Mouse (Mus musculus) kidney, embryonic 15.5 days (tissue): ENCODE results near the gene Foxl1. TPM values are rescaled to one million over a fixed set of nuclear protein-coding genes. Genes with fewer than 3 reads are reported as not detected.

Source experiments
- ATAC-seq: fragments of 200-750 bp; cut with Nextera tagmentation; replicated peaks from 2 replicates; pipeline ENCODE4 v1.8.0; 2017; ENCODE audit warnings: moderate TSS enrichment; ENCODE audit not compliant: low FRiP score
- H3K27ac ChIP-seq: fragments of 300-500 bp; sonication (generic); 2 replicates; pipeline ENCODE4 v1.5.1; 2015; ENCODE audit warnings: mild to moderate bottlenecking, inconsistent platforms
- H3K27me3 ChIP-seq: fragments of 300-500 bp; sonication (generic); 2 replicates; pipeline ENCODE4 v1.6.1; 2015; ENCODE audit warnings: inconsistent platforms
- H3K36me3 ChIP-seq: fragments of 300-500 bp; sonication (generic); 2 replicates; pipeline ENCODE4 v1.6.1; 2015; ENCODE audit warnings: inconsistent platforms
- H3K4me1 ChIP-seq: fragments of 300-500 bp; sonication (generic); 2 replicates; pipeline ENCODE4 v1.6.1; 2015; ENCODE audit warnings: inconsistent platforms
- H3K4me2 ChIP-seq: fragments of 300-500 bp; sonication (generic); 2 replicates; pipeline ENCODE4 v1.6.1; 2015; ENCODE audit warnings: moderate library complexity, mild to moderate bottlenecking, inconsistent platforms
- H3K4me3 ChIP-seq: fragments of 300-500 bp; sonication (generic); replicated peaks from 2 replicates; pipeline ENCODE4 v1.5.1; 2015; ENCODE audit warnings: mild to moderate bottlenecking, inconsistent platforms
- H3K9ac ChIP-seq: fragments of 300-500 bp; sonication (generic); 2 replicates; pipeline ENCODE4 v1.6.1; 2015; ENCODE audit warnings: mild to moderate bottlenecking, inconsistent platforms
- H3K9me3 ChIP-seq: fragments of 300-500 bp; sonication (generic); replicated peaks from 2 replicates; pipeline ENCODE4 v1.6.1; 2016; ENCODE audit warnings: inconsistent platforms
- WGBS: fragments of 180-500 bp; shearing (Covaris S2); methylation state at CpG from one replicate; pipeline ENCODE4 v1.1.7; 2015; ENCODE audit warnings: mixed read lengths; 5-methylcytosine and 5-hydroxymethylcytosine counted together
- microRNA-seq: library from miRNA; unstranded; fragments of <30 nt; microRNA quantifications from one replicate; pipeline ENCODE4, GENCODE M21; 2016
- polyA plus RNA-seq: library from polyadenylated mRNA; unstranded; fragments of >200 nt; fragmentation: Nextera tagmentation; extraction: Ambion mirVana; gene quantifications from 2 replicates; pipeline ENCODE4 v1.2.1, GENCODE M21; 2015

Foxl1 gene
- polyA plus RNA-seq, 1 experiment from 2014 or later = 6.7 TPM

DNA sequence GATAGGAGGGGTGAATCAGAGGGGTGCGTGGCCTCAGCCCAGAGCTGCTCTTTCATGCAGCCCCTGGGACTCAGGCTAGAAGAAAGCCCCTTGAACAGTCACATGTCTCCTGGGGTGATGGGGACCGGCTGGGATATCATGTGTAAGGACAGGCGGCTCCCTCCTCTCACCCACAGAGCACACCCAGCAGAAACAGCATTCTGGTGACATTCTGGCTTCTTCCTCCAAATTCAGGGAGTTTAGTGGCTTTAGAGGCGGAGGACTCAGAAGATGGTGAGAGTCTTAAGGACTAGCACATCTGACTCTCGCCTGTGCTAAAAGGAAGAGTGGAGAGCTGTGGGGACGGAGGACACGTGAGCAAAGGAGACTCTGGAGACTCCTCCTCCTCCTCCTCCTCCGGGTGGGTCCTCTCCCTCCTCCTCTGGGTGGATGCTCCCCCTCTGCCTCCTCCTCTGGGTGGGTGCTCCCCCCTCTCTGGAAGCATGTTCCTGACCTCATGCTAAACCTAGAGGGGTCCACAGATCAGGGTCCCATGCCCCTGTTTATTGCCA is 47.9 kb downstream of the Foxl1 start:
- WGBS = 53% methylated on average over 8 of the region's 8 CpGs
- H3K9me3 ChIP-seq = no peaks in the 10 kb centered on the region

DNA sequence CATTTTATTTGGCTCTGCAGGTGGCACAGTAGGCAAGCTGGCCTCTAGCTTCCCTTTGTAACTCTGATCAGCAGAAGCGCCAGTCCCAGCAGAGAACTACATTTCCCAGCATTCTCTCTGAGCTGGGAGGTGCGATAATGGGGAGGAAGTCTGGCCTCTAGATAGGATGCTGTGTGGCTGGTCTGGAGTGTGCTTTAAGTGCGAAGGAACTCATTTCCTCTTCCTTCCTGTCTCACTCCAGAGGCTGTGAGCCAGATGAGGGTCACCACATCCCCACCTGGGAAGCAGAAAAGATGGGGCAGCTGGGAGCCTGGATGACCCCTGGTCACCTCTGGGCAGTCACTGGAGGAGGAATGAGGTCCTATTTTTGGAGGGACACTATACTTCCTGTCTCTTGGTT is 48.6 kb downstream of the Foxl1 start:
- Histone ChIP-seq H3K4me1 (peaks cover 73% of the 10 kb centered on the region), H3K4me3 (no peak overlapping the region), H3K9me3 (no peaks in the 10 kb centered on the region), H3K27ac (peak overlapping the region; percentile 83), H3K27me3 (peaks cover 3% of the 10 kb centered on the region; the same call in 1 of the 2 replicates), H3K9ac (no peak overlapping the region), H3K36me3 (no peaks in the 10 kb centered on the region), H3K4me2 (no peak overlapping the region)
- WGBS = 22% methylated on average over 3 of the region's 3 CpGs
- ATAC-seq = peak; percentile 5; the same call in 1 of the 2 replicates

More for the DNA sequence above, 47.9 kb downstream of the Foxl1 start:
- Histone ChIP-seq H3K27ac (peak overlapping the region; percentile 83), H3K27me3 (peaks cover 3% of the 10 kb centered on the region; the same call in 1 of the 2 replicates), H3K36me3 (no peaks in the 10 kb centered on the region), H3K9ac (no peak overlapping the region), H3K4me3 (no peak overlapping the region), H3K4me1 (peaks cover 73% of the 10 kb centered on the region), H3K4me2 (peak overlapping the region; percentile 31)
- peak; percentile 40 for ATAC-seq

Small RNA genes within 50 kb of the gene (microRNA-seq; reads per million reads assigned to microRNA genes)
- gene Gm27530 = not detected

Other genes starting within 250 kb of the Foxl1 start
- gene Foxf1, start 43.6 kb upstream of the Foxl1 start, polyA plus RNA-seq = 1.6 and 5.2 TPM in 2 replicates
- gene Mthfsd, start 19.5 kb upstream of the Foxl1 start, polyA plus RNA-seq = 65.5 and 67.1 TPM in 2 replicates
- gene Foxc2, start 11.8 kb upstream of the Foxl1 start, polyA plus RNA-seq = 40.8 and 42.3 TPM in 2 replicates